Mouse (Mus musculus) forebrain, embryonic 14.5 days (tissue): Measurements from ENCODE around the gene Sh3bgrl2. TPM values are rescaled to one million over a fixed set of nuclear protein-coding genes. Genes with fewer than 3 reads are reported as not detected.

Experiments
- polyA plus RNA-seq: library from polyadenylated mRNA; unstranded; fragments of >200 nt; fragmentation: Nextera tagmentation; extraction: Ambion mirVana; gene quantifications from 2 replicates; pipeline ENCODE4 v1.2.1, GENCODE M21; 2014

The Sh3bgrl2 gene
- polyA plus RNA-seq, 1 experiment from 2014 or later, result 26.3 TPM

Other genes starting within 250 kb of the Sh3bgrl2 start
- 21.2 and 23.8 TPM in 2 replicates for gene Lca5, start 107.2 kb upstream of the Sh3bgrl2 start, polyA plus RNA-seq